Mouse (Mus musculus) heart, adult 9 months (tissue): Measurements from ENCODE around the gene Zfp931.
"Not testable (repeated sequence)": the region's sequence is repeated elsewhere in the genome, so short reads cannot be mapped to it uniquely, and the experiment has no call there.

Experiments
- DNase-seq, 2 experiments: peaks; one replicate each; pipeline ENCODE4 v3.0.0; 2022; ENCODE audit warnings: low spot score in 2 of 2

Zfp931 gene

DNA sequence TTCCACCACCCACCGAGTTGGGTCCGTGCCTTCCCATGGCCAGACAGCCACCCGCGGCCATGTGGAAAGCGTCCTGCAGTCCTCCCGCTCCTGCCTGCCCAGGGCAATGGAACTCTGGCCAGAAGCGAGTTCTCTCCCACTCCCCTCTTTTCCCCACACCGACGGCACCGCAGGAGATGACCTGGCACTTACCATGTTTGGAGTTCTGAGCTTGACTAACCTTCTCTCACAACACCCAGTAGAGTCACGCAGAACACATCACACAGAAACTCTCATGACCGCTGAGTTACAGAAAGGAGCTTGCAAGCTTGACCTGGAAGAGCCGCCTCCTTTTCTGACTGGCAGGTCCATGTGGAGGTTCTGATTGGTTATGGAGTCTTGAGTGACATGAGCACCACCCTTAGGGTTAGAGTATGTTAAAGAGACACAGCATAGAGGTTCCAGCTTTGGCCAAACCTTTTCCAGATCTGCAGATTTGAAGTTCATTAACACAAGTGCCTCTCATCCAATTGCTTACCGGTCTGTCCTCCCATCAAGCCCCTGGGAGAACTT is at the start of gene Zfp931:
Zfp931 (minus strand) TSS at position 311 of the 552 bp plus-strand sequence.
- peak; percentile 59 to 68 for DNase-seq

DNA sequence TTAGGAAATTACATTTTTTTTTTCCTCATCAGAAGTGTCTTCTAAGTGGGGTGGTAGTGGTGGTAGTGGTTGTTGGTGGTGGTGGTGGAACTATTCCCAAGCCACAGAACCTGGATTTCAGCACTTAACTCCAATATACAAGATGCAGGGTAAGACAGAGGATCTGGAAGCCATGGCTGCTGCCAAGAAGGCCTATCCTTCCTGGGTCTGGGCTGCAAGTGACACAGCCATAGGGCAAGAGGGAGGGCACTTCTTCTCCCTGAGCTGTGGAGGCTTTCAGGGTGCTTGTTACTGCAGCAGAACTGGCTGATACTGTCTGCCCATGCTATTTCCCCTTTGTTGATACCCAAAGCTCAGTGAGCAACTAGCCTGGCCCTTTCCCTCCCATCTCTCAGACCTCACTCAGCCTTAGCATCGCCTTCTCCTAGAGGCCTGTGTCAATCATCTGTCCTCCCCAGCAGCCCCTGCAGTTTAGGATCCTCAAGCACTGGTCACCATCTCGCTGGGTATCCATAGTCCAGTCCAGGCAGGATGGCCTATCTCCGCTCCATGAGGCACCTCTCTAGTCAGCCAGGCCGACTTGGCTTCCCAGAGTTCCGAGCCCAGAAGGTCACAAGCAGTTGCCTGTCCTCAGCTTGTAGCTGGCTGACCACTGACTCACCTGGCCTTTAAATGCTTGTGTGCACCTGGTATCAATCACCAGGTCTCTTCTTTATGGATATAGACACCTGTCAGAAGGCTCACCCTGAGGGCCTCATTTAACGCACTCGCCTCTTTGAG is 48.0 kb upstream of the Zfp931 start:
- DNase-seq: no peak

DNA sequence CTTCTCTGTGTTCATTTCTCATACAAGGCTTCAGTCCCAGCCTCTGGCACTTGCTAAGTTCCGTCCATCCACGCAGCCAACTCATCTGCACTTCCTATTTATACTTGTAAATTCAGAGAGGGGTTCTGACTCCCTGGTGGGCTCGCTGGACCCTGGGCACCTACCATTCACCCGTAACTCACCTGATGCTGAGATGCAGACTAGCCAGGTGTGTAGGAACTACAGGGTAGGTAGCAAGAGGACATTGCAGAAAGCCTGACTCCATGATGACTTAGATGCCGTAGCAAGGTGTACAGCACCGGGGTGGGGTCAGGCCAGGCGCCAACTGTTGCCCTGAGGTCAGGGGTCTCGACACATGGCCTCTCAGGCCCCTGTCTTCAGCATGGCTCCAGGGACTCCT is 47.2 kb upstream of the Zfp931 start:
- DNase-seq: no peak

DNA sequence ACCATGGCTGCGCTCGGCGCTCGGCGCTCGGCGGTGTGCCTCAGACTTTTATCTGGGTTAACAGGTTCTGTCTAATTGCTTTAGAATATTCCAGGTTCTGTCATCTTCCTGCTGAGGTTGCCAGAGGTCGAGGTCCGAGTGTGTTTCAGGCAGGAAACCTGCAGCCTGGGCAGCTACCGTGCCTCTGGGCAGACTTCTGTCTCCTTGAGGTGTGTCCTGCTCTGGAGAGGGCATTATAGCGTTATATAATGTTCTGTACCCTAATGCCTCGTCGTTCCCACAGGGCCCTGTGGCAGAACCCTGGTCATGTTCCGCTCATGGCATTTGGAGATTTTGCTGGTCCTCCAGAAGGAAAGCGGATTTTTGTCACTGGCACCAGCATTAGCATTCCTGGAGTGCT is 45.2 kb upstream of the Zfp931 start:
- no peak for DNase-seq

DNA sequence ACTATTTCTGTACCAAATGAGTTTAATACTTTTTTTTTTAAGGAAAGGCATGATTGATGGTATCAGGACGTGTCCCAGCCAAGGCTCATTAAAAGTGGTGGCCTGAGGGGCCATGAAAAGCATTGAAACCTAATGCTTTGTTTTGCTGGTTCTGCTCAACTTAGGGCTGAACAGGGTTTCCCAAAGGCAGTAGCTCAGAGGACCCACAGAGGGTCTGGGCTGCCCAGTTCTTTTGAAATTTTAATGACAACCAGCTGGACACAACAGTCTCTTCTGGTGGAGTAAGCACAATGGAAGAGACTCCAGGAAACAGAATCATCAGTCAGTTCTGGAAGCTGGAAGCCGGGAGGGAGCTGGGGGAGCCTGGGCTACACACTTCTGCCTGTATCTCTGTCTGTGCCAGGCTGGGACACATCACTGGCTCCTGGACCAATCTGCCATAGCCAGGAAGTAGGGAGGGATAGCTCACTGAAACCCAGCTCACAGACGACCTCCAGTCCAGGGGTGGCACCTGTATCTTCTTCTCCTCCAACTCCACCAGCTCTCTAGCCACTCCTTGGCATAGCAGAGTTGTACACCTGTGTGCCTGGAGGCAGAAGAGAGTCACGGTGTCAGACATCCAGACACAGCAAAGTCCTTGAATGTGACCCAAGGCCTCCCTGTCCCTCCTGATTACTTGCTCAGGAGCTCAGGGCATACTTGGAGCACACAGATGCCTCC is 43.8 kb upstream of the Zfp931 start:
- DNase-seq: no peak

DNA sequence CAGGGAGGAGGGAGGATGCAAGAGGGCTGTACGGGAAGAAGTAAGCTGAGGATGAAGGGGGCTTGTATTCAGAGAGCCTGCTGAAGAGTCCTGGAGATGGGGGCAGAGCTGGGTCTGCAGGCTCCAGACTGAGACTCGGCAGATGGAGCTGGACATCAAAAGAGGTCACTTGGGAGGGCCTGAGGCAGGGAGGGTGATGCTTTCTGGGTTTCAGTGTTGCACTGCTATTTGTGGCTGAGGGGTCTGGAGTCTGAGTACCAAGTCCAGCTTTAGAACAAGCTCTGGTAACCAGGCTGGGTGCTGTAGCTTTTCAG is 43.1 kb upstream of the Zfp931 start:
- DNase-seq: no peak

DNA sequence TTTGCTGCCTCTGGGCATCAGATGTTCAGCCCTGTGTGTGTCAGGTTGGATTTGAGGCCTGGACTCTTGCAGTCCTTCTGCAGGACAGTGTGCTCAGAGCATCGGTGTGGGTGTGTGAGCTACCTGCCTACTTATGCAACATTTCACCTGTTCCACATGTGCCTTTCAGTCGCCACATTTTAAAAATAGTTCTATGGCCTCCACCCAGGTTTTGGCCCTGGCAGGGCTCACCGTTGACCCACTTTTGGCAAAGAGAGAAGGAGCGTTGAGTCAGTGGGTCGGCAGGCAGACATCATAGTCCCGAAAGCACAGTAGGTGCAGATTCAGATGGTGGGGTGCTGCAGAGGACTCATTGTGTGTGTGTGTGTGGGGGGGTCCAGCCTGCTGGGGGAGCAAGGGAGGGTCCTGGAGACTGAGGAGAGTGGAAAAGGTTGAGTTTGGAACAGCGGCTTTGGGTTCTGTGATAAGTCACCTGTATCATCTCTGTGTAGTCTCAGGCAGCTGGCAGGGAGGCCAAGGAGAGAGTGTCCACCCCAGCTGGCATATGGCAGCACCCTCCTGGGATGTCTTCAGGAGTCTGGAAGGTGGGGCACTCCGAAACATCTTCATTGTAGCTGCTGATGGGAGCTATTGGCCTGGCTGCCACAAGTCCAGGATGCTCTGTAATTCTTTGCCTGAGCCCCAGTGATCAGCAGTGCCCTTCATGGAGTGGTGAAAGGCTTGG is 42.5 kb upstream of the Zfp931 start:
- no peak for DNase-seq

DNA sequence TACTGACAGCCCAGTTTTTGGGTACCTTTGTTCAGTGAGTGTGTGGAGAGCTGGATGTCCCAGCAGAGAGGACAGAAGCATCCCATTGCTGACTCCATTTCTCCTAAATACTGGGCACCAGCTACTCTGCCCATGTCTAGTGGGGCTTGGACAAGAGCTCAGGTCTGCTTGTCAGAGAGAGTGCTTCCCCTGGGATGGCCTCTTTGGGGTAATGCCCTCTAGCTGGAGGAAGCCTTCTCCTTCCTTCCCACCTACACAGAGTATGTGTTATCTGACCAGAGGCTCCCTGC is 42.0 kb upstream of the Zfp931 start:
- DNase-seq: no peak

DNA sequence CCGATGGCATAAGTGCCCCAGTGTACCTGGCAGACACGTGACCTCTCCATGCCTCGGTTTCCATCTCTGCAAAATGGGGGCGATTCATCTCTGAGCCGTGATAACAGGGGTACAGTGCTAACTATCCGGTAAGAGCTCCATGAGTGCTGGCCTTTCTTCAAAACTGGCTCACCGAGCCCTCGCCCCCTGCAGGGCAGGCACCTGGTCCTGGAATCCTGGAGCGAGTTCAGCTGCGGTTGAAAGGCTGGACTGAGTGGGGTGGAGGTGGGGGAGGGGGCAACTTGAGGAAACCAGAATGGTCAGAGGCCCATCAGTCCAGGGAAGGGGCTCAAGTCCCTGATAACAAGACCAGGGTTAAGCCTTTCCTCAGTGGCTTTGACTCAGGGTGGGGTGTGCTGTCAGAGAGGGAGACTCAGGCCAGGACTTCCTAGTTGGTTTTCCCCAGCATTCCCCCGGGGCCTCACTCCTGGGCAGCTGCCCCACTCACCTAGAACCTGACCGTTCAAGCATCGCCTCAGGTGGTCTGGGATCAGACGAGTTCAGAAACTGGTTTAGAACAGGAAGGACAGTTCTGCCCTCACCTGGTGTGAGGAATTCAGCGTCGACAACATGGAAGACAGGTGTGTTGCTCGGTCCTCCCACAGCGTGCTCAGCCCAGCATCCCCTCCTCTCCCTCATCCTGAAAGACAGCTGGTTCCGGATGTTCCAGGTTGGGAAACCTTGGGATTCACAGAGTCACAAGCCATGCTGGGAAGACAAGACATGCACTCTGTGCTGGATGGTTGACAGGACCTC is 41.5 kb upstream of the Zfp931 start:
- no peak for DNase-seq

DNA sequence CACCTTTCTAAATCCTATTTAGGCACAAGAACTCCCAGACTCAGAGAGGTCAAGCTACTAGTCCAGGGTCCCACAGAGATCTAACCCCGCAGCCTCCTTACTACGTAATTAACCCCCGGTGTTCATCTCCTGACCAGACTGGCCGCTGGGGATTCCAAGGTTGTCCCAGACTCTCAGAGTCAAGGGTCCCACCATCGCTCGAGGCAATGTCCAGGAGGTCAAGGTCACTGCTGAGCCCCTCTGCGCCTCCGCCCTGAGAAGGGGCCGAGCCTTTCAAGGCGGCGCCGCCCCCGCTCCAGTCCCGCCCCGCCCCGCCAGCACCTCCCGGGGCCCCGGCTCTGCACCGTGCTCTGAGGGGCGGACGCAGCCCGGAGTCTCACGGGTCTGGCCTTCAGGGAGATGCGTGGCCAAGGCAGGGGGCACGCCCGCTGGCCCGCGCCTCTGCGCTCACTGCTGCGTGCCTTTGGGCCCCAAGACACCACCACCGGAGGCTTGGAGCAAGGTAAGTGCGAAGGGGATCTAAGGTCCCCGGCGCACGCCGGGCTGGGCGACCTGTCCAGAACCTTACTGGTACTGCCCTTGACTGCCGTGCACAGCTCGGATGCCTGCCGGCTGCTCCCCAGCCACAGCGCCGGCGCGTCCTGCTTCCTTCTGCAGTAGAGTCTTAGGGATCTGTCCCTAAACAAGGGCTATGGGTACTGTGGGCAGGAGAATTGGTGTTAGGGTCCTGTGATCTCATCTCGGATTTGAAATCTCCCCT is 40.7 kb upstream of the Zfp931 start, which contains the start of gene Phactr3:
Phactr3 (plus strand) TSS at position 175 of the 760 bp plus-strand sequence.
- no peak for DNase-seq

DNA sequence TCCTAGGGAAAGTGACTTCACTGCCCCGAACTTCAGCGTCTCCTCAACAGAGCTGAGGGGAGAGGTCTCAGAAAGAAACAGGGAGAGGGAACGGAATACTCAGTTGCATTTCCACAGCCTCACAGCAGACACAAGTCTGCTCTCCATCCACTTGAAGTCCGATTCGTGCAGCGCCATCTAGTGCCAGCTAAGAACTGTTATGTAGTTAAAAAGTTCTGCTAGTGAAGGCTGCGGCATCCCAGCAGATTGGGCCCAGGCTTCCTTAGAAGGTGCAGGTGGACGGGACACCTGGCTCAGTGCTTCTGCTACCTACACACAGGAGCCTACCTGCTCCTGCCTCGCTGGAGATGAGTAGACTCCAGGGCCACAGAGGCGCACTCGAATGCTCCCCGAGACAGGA is 39.7 kb upstream of the Zfp931 start:
- DNase-seq: no peak

DNA sequence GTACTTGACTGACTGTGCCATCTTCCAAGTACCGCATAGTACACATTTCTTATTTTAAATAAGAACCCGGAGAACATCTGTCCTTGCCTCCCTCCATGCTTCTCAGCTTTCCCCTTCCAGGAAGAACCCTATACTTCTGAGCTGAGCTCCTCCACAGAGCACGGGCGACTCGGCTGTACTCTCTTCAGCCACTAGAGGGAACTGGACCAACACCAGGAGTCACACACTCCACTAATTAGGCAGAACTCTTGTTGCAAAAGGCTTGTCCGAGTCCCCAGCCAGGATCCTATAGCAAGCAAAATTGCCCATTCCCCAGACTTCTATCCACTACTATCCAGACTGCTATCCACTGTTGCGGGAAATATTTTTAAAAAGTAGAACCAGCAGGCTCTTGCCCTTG is 23.7 kb upstream of the Zfp931 start:
- DNase-seq: peak in 1 of 2 experiments; percentile 18

DNA sequence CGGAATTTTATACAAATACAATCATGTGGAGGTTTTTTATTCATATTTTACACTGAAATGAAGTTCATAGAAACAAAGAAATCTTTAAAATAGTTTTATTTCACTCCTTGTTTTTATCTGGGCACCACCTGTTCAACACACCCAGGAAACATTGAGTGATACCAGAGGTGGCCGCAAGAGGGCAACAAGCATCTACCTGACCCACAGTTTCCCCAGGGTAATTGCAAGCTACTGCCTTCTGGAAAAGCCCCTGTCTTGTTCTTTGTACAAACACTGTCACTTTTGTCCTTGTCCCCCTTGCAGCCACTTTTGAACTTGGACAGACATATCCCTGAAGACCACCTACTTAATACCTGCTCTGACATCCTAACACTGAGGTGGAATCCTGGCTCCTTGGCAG is 19.7 kb upstream of the Zfp931 start:
- DNase-seq: no peak

DNA sequence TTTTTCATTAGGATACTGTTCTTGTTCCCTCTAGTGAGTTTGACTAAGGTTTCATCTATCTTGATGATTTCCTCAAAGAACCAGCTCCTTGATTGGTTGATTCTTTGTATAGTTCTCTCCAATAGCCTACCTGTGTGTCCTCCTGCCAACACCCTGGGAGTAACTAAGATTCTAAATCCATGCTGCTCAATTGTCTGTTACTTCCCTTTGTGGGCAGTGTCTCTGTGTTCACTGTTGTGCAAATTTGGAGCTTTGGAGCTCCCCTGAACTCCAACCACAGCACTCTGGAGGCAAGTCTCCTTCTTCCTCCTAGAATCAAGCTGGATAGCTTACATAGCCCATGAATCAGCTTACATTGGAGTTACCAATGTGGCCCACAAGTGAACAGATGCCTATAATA is 11.3 kb upstream of the Zfp931 start:
- DNase-seq: no peak

DNA sequence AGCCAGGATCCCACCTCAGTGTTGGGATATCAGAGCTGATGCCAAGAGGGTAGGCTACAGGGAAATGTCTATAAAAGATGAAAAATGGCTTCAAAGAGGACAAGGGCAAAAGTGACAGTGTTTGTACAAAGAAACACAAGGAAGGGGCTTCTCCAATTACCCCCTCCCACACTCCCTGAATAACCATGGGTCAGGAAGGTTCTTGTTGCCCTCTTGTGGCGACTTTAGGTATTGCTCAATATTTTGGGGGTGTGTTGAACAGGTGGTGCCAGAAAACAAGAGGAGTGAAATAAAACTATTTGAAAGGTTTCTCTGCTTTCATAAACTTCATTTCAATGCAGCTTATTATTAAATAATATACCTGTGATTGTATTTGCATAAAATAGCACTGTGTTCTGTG is 20.1 kb downstream of the Zfp931 start:
- DNase-seq: peak; percentile 52 to 68

DNA sequence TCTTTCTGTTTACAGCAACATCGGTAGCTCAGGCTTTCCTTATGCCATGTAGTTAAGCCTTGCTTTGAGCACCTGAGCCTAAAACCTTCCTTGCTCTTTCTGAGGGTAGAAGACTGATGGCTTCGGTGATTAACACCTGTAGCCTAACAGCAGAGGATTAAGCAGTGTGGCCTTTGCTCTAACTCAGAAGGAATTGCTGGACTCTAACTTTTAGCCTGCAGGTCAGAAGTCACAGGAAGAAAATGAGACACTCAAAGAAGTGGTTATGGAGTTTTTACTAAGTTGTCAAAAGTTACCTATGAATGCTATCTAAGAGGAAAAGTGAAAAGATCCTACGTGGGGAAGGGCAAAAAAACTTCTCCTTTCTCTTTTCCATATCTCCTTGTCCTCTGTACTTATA is 50.7 kb downstream of the Zfp931 start:
- not testable (repeated sequence) for DNase-seq

DNA sequence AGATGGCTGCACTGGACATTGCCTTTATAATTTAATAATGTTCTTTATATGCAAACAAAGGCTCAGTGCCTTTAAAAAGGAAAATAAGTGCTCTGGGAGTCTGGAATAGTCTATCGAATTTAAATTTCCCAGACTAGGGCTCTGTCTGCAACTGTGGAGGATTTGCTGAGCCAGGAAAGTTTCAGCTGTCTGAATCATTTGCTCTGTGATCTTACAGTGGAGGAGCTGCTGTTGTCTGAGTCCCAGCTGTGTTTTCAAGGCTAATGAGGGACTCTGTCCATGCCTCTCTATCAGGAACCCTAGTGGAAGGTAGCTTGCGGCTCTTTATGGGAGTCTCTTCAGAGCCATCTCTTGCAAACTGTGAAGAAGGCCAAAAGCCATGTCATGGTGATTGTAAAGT is 54.4 kb downstream of the Zfp931 start:
- DNase-seq: not testable (repeated sequence)

DNA sequence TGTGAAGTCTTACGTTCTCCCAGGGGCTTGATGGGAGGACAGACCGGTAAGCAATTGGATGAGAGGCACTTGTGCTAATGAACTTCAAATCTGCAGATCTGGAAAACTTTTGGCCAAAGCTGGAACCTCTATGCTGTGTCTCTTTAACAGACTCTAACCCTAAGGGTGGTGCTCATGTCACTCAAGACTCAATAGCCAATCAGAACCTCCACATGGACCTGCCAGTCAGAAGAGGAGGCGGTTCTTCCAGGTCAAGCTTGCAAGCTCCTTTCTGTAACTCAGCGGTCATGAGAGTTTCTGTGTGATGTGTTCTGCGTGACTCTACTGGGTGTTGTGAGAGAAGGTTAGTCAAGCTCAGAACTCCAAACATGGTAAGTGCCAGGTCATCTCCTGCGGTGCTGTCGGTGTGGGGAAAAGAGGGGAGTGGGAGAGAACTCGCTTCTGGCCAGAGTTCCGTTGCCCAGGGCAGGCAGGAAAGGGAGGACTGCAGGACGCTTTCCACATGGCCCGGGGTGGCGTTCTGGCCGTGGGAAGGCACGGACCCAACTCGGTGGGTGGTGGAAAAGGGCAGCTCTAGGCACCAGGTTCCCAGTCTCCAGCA is 55.2 kb downstream of the Zfp931 start, which contains the start of gene Zfp971:
Zfp971 (plus strand) TSS at position 274 of the 601 bp plus-strand sequence.
- peak; percentile 72 to 83 for DNase-seq

DNA sequence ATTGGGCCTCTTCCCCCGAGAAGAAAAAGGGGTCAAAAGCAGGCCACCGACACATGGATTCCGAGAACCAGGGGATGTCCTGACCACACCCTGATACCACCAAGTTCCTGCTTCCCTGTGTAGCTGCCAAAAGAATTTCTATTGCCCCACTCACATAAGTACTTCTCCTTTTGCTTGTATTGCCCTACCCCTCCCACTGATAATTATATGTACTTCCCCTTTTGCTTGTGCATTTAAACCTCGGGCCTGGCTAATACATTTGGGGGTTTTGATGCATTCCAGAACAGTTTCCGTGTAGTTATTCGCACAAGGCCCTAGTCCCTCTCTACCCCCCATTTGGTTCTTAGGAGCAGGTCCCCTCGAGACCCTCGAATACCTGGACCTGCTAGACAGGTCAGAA is 57.5 kb downstream of the Zfp931 start:
- DNase-seq: peak in 1 of 2 experiments; percentile 61

DNA sequence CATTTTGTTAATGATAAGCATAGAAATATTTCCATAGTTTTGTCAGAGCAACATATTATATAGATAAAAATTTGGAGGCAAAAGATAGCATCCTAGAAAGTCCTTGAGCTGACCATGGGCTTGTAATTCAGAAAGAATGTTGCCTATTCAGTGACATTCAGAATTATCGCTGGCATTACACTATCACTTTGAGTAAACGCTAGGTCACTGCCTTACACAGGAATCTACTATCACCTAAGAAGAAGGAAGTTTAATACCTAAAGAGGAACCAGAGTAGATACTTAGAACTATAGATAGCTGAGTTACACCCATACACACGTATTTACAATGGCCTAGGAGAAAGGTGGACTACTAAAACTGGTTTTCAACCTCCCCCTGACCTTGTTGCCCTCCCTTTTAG is 58.8 kb downstream of the Zfp931 start:
- not testable (repeated sequence) for DNase-seq
